Mouse (Mus musculus) layer of hippocampus, postnatal 14 days (tissue): ENCODE measurements at regions not wholly inside any gene's neighbourhood (a gene's known extent, or its start where the extent isn't known, plus 50 kb on each side); places are given as distances from the start of the nearest gene placed in this dataset.
"Not testable (repeated sequence)": the region's sequence is repeated elsewhere in the genome, so short reads cannot be mapped to it uniquely, and the experiment has no call there.

Source experiments
- DNase-seq, 2 experiments: peaks; one replicate each; pipeline ENCODE4 v3.0.0; 2021 to 2022; ENCODE audit warnings: low spot score in 2 of 2, mixed read lengths in 1 of 2

DNA sequence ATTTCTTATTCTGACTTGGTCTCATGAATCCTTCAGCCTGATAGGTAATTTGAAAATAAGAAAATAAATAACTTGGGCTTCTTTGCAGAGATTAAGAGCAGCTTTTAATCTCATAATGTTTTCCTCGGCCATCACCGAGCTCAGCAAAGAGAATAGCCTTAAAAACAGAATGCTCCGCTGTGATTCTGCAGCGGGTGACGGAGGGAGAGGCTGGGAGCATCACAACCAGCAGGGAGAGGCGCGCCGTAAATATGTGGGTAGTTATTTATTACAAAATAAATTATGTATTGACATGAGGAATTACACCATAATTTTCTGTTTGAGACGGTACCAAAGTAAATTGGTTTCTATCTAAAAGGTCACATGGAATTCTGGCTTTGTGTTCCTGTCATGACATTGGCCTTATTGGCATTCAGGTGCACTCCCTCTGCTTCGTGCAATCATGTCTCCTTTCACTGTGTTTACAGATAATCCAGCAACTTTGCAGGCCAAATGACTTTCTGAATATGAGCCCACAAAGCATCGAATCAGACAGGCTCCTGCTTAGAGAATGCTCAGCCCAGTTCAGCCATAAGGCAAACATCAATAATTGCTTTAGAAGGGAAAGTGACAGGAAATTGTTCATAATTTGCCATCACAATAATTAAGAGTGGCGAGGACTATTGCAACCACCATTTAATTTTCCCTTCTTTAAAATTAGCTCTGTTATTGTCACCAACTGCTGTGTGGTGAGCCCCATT, 494.4 kb downstream of the Hace1 start:
- DNase-seq: peak in 1 of 2 experiments; percentile 40

DNA sequence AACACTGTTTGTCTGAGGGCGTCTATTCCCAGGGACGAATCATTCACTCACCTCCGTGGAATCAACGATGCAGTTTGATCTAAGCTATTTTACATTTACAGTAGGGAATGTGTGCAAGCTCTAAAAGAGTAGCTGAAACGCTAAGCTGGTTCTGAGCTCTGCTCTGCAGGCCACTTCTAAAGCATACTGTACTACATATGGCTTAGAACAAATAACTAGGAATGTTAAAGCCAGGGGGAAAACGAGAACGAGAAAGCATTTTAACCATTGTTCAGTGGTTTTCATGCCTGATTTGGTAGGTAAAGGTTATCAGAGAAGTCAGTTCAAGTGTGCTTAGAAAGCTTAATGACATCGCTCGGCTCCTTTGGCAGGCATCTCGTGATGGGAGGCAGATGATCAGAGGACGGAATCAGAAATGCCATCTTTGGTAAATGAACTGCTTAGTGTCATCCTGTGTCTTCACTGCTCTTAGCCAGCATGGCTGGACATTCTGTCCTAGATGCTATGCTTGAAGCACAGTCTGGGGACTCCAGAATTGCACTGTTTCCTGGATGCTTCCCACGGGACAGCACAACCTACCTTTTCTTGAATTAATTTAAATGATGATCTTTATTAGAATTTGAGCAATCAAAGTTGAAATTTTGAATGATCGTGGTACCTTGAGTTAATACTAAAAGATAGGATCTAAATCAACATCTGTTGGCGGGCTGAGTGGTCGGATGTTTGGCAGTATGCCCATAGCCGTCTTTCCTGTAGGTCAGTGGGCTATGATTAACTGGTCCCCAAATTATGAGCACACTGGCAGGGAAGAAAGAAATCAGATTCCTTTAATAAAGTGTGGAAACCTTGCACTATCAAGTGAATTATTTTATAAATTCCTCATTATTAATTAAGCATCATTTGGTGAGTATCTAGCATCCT, 495.2 kb downstream of the Hace1 start:
- DNase-seq: no peak

DNA sequence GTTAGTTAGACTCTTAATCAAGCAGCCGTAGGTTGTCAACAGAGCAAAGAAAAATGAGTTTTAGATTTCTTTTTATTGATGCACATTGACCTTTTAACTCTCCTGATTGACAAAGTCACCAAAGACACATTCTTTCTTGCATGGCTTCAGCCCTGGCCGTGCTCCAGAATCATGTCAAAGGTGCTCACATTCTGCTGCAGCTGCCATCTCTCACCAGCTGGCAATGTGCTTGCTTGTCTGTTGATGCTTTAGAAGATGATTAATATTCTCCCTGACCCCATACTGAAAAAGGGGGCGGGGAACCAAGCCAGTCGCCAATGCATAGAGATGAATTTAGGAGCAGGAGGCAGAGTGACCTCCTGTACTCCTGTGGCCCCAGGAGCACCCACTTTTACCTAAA, 510.1 kb downstream of the Hace1 start:
- DNase-seq: no peak

DNA sequence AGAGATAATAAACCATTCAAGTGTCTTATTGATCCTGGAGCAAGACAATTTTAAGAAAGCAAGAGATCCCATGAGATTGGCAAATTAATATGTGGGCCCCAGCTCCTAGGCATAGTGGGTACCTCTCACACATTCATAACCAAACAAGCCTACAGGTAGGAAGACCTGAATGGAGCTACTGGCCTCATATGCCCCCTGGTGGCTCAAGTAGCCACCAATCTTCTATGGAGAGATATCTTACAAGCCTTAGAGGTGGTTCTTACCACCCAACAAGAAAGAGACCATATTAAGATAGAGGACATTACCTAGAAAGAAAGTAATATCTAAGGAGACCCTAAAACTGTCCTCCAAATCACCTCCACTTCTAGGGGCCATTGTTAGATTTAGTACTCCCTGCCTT, 523.2 kb downstream of the Hace1 start:
- no peak for DNase-seq

GRCm38 (mm10) chr10:46108810-46109209, 531.2 kb downstream of the Hace1 start:
- DNase-seq: no peak

- no peak for DNase-seq
Measured at GRCm38 (mm10) chr10:46114631-46115130, 537.1 kb downstream of the Hace1 start.

- DNase-seq: not testable (repeated sequence)
Measured at GRCm38 (mm10) chr10:46122409-46122808, 544.8 kb downstream of the Hace1 start.

DNA sequence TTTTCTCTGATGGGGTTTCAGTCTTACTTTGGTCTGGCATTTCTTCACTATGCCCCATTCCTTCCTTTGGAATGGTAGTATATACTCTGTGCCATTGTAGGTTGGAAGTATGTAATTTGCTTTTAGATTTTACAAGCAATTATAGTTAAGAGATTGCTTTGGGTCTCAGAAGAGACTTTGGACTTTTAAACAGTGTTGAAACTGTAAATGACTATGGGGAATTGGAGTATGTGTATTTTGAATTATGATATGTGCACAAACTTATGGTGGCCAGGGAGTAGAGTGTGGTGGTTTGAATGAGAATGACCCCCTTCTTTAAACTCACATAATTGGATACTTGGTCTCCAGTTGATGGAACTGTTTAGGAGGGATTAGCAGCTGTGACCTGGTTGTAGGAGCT, 546.2 kb downstream of the Hace1 start:
- DNase-seq: no peak

DNA sequence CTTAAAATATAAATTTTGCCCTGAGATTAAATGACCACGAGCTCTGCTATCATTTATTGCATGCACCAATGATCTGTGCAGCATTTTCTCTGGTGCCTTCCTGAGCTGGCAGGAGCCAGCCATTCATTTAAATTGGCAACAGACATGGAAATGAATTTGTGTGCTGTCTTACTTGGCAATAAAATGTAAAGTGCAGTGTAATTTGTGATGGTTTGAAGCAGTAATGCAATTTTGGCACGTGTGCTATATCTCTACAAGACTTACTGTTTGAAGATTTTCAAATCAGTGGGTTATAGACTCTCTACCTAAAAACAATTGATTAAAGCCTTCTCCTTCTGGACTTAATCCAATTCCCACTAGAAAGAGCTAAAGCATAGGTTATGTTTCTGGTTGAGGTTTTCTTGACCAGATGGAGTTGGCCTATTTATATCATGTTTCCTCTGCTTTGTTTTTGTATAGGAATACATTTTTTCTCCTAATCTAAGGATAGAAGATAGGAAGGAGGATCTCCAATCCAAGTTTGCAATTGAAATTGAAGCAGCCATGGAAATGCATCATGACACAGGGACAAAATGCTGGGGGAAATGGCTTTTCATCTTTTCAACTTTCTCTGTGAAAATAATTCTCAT, 557.6 kb downstream of the Hace1 start:
- no peak for DNase-seq

DNA sequence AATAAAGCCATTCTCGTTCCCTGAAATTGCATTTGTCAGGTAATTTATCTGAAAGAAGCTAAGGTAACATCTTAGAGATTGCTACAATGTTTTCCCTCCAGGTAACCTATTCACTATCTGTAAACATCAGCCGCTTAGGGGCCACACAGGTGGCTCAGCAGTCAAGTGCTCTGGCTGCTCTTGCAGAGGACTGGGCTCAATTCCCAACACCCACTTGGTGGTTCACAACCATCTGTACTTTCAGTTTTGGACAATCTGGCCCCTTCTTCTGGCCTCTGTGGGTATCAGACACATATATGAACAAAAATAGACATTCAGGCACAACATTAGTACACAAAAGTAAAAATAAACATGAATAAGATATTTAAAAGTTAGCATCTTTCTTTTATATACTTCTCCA, 596.4 kb downstream of the Hace1 start:
- DNase-seq: no peak

- no peak for DNase-seq
Measured at GRCm38 (mm10) chr10:46185763-46186458, 608.3 kb downstream of the Hace1 start.

DNA sequence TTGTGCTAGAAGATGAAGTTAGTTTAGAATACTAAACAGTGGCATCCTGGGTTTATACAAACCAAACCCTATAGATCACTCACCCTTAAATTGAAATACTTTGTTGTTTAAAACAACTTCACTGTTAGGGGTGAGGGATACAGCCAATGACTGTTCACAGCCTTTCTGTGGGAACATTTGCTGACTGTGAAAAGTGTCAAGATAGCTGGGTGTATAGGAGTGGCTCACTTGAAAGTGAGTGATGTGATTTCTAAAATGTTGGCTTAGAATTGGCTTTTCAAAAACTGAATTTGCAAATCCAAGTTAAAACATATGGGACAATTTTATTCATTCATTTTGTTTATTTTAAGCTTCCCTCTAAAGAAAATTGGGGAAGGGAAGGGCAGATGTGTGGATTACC, 616.5 kb downstream of the Hace1 start:
- DNase-seq: no peak

GRCm38 (mm10) chr10:46226837-46227402, 649.3 kb downstream of the Hace1 start:
- DNase-seq: no peak

DNA sequence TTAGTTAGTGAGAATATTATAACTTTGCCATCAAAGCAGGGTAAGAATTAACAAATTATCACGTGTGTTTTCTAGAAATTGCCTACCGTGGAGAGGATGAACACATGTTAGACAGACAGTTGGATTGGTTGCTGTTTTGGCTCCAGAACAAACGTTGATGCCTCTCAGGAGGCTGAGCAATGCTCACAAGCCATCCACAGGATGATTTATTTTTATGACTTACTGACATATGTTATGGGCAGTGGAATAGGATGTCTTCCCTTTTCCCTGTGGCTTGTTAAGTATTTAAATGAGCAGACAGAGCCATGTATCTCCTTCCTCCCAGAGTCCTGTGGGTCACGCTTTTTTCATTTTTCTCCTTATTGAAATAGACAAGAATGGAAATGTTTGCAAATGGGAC, 652.0 kb downstream of the Hace1 start:
- DNase-seq: no peak

- DNase-seq: peak in 1 of 2 experiments; percentile 36
Measured at GRCm38 (mm10) chr10:46235581-46235980, 658.0 kb downstream of the Hace1 start.

DNA sequence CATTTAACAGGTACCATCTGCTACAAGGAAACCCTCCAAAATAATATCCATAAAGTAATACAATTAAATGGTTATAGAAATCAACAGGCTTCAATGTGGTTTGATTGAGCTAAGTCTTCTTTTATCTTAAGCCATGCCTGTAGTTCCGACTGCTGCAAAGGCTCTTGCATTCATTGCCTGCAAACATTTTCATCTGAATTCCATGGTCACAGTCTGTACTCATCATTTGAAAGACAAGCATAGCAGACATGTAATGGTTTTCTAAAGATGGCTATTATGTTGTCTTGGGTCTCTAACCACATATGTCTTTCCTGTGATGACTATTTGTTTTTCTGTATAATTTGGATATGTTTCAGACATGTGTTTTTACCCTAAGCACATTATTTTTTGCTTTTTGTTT, 677.9 kb downstream of the Hace1 start:
- no peak for DNase-seq

DNA sequence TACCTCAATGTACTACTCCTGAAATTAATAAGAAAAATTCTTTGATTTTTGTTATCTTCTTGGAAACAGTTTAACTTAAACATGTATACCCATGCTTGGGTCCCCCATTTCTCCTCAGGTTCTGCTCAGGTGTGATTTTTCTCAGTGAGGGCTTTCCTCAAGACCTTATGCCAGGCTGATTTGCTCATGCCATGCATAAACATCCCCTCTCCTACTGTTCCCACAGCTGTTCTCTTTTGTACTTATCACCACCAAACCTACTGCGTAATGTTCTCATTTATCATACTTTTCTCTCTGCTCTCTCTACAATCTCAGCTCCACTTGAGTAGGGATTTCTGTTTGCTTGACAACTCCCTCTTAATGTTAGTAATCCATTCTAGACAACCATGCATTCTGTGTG, 692.1 kb downstream of the Hace1 start:
- DNase-seq: no peak

GRCm38 (mm10) chr10:46273846-46274245, 696.2 kb downstream of the Hace1 start:
- no peak for DNase-seq

DNA sequence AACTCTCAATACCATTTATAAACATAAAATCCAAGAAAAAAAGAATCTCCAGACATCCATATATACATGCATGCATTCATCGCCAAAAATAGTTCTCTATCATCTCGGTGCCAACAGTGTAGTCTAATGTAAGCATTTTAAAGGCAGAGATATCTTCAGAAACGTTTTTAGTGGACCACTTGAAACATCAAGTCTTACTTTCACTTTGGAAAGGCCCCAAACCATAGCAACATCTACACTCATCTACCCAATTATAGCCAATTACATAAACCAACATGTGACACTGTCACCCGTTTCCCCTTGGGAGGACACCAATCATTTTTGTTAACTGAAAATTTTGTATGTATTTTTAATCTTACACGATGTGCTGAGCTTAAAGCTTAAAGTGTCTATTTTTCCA, 716.7 kb downstream of the Hace1 start:
- DNase-seq: no peak

DNA sequence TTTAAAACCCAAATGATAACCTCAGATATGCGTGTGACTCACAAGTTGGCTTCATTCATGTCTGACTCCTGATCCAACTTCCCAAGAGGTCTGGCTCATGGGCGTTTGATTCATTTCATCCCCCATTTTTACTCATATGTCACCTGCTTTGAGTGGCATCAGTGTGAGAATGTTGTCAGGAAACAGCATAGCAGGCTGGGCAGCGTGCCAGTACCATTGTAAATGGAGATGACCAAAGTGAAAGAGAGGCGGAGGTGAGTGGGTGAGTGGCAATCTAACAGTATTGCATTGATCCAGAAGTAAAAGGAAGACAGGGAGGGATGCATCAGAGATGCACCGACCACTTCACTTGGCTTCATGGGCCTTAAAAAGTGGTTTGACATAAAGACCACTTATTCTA, 720.7 kb downstream of the Hace1 start:
- no peak for DNase-seq

GRCm38 (mm10) chr10:46299521-46299920, 721.9 kb downstream of the Hace1 start:
- DNase-seq: no peak
